Mouse (Mus musculus) limb, embryonic 13.5 days (tissue): ENCODE measurements around the gene Marc2. TPM values are rescaled to one million over a fixed set of nuclear protein-coding genes. Genes with fewer than 3 reads are reported as not detected.

Experiments
- ATAC-seq: fragments of 200-750 bp; cut with Nextera tagmentation; 2 replicates; pipeline ENCODE4 v1.8.0; 2017; ENCODE audit warnings: low read depth, moderate number of reproducible peaks, moderate TSS enrichment; ENCODE audit not compliant: low FRiP score
- H3K27ac ChIP-seq: fragments of 300-500 bp; sonication (generic); 2 replicates; pipeline ENCODE4 v1.5.1; 2015; ENCODE audit warnings: inconsistent platforms, mild to moderate bottlenecking, moderate library complexity
- H3K27me3 ChIP-seq: fragments of 300-500 bp; sonication (generic); 2 replicates; pipeline ENCODE4 v1.6.1; 2015; ENCODE audit warnings: mild to moderate bottlenecking, inconsistent platforms
- H3K36me3 ChIP-seq: fragments of 300-500 bp; sonication (generic); 2 replicates; pipeline ENCODE4 v1.6.1; 2015; ENCODE audit warnings: inconsistent platforms, mild to moderate bottlenecking, moderate library complexity
- H3K4me1 ChIP-seq: fragments of 300-500 bp; sonication (generic); 2 replicates; pipeline ENCODE4 v1.6.1; 2015; ENCODE audit warnings: inconsistent platforms
- H3K4me2 ChIP-seq: fragments of 300-500 bp; sonication (generic); replicated peaks from 2 replicates; pipeline ENCODE4 v1.6.1; 2015; ENCODE audit warnings: inconsistent platforms, mild to moderate bottlenecking, moderate library complexity
- H3K4me3 ChIP-seq: fragments of 300-500 bp; sonication (generic); 2 replicates; pipeline ENCODE4 v1.5.1; 2015; ENCODE audit warnings: moderate library complexity, mild to moderate bottlenecking, inconsistent platforms
- H3K9ac ChIP-seq: fragments of 300-500 bp; sonication (generic); 2 replicates; pipeline ENCODE4 v1.6.1; 2015; ENCODE audit warnings: mild to moderate bottlenecking, inconsistent platforms
- H3K9me3 ChIP-seq: fragments of 300-500 bp; sonication (generic); 2 replicates; pipeline ENCODE4 v1.6.1; 2016; ENCODE audit warnings: inconsistent platforms
- WGBS: fragments of 180-500 bp; shearing (Covaris S2); methylation state at CpG from one replicate; pipeline ENCODE4 v1.1.7; 2015; 5-methylcytosine and 5-hydroxymethylcytosine counted together
- polyA plus RNA-seq: library from polyadenylated mRNA; unstranded; fragments of >200 nt; fragmentation: Nextera tagmentation; extraction: Ambion mirVana; gene quantifications from 2 replicates; pipeline ENCODE4 v1.2.1, GENCODE M21; 2015

Gene Marc2
- polyA plus RNA-seq, 1 experiment from 2014 or later, result 167 TPM

- Histone ChIP-seq H3K4me1 (peaks cover 26% of the 10 kb centered on the region), H3K4me2 (no peak overlapping the region; the same call in 1 of the 2 replicates), H3K27ac (no peak overlapping the region), H3K9me3 (no peaks in the 10 kb centered on the region), H3K9ac (no peak overlapping the region), H3K36me3 (peaks cover 30% of the 10 kb centered on the region), H3K27me3 (no peaks in the 10 kb centered on the region), H3K4me3 (no peak overlapping the region)
- WGBS, result 22% methylated on average over 11 of the region's 11 CpGs
- ATAC-seq, result 0 out of 2 replicates have a peak, but pooled peaks have one; percentile 22
Measured at GRCm38 (mm10) chr1:184825093-184825492, 21.2 kb downstream of the Marc2 start.

- H3K4me2 ChIP-seq, result peak overlapping the region; percentile 23
- H3K4me1 ChIP-seq, result peaks cover 20% of the 10 kb centered on the region
- WGBS, result 4% methylated on average over 12 of the region's 12 CpGs
- ATAC-seq, result peak; percentile 60; the same call in 1 of the 2 replicates
- peaks cover 30% of the 10 kb centered on the region for H3K36me3 ChIP-seq
- no peaks in the 10 kb centered on the region for H3K9me3 ChIP-seq
- no peaks in the 10 kb centered on the region for H3K27me3 ChIP-seq
- H3K9ac ChIP-seq, result no peak overlapping the region
- H3K27ac ChIP-seq, result no peak overlapping the region
- no peak overlapping the region for H3K4me3 ChIP-seq
Measured at GRCm38 (mm10) chr1:184824439-184824851, 21.8 kb downstream of the Marc2 start.

- ATAC-seq, result no peak; the same call in 1 of the 2 replicates
- H3K27ac ChIP-seq, result no peak overlapping the region
- H3K4me1 ChIP-seq, result peaks cover 17% of the 10 kb centered on the region
- H3K27me3 ChIP-seq, result no peaks in the 10 kb centered on the region
- H3K9ac ChIP-seq, result 0 out of 2 replicates have a peak overlapping the region, but pooled peaks have one; percentile 8
- H3K9me3 ChIP-seq, result no peaks in the 10 kb centered on the region
- H3K36me3 ChIP-seq, result peaks cover 39% of the 10 kb centered on the region
- H3K4me3 ChIP-seq, result 0 out of 2 replicates have a peak overlapping the region, but pooled peaks have one; percentile 12
- peak overlapping the region; percentile 52 for H3K4me2 ChIP-seq
- WGBS, result 9% methylated on average over 11 of the region's 11 CpGs
Measured at GRCm38 (mm10) chr1:184822678-184823077, 23.6 kb downstream of the Marc2 start.

GRCm38 (mm10) chr1:184817768-184818167, 28.5 kb downstream of the Marc2 start:
- Histone ChIP-seq H3K36me3 (peaks cover 62% of the 10 kb centered on the region), H3K4me1 (peaks cover 6% of the 10 kb centered on the region; the same call in 1 of the 2 replicates), H3K9ac (no peak overlapping the region), H3K27ac (no peak overlapping the region), H3K4me3 (no peak overlapping the region), H3K9me3 (no peaks in the 10 kb centered on the region), H3K4me2 (no peak overlapping the region), H3K27me3 (no peaks in the 10 kb centered on the region)
- WGBS, result 80% methylated on average over 6 of the region's 6 CpGs
- no peak for ATAC-seq

- Histone ChIP-seq H3K27ac (no peak overlapping the region), H3K4me1 (peaks cover 8% of the 10 kb centered on the region), H3K9ac (no peak overlapping the region), H3K4me2 (no peak overlapping the region), H3K4me3 (no peak overlapping the region), H3K9me3 (no peaks in the 10 kb centered on the region), H3K27me3 (peaks cover 38% of the 10 kb centered on the region), H3K36me3 (peaks cover 20% of the 10 kb centered on the region)
- 68% methylated on average over 8 of the region's 8 CpGs for WGBS
- ATAC-seq, result no peak
Measured at GRCm38 (mm10) chr1:184811716-184812250, 34.5 kb downstream of the Marc2 start.

GRCm38 (mm10) chr1:184810780-184811575, 35.3 kb downstream of the Marc2 start, which contains the start of gene Marc1:
Gene Marc1, minus strand, starts transcription at chr1:184811313.
- H3K9me3 ChIP-seq, result no peaks in the 10 kb centered on the region
- H3K4me1 ChIP-seq, result peaks cover 8% of the 10 kb centered on the region
- H3K27ac ChIP-seq, result no peak within 1 kb of the TSS
- H3K9ac ChIP-seq, result peak within 1 kb of the TSS; percentile 48
- peaks cover 38% of the 10 kb centered on the region for H3K27me3 ChIP-seq
- peak within 1 kb of the TSS; percentile 81 for H3K4me2 ChIP-seq
- ATAC-seq, result no peak
- peaks cover 13% of the 10 kb centered on the region for H3K36me3 ChIP-seq
- WGBS, result 6% methylated on average over 52 of the region's 52 CpGs
- H3K4me3 ChIP-seq, result peak within 1 kb of the TSS; percentile 43

GRCm38 (mm10) chr1:184809578-184810001, 36.7 kb downstream of the Marc2 start:
- WGBS, result 61% methylated on average over 6 of the region's 6 CpGs
- no peak for ATAC-seq
- no peak overlapping the region for H3K9ac ChIP-seq
- H3K36me3 ChIP-seq, result peaks cover 13% of the 10 kb centered on the region
- no peak overlapping the region for H3K4me2 ChIP-seq
- peaks cover 8% of the 10 kb centered on the region for H3K4me1 ChIP-seq
- peaks cover 38% of the 10 kb centered on the region for H3K27me3 ChIP-seq
- H3K4me3 ChIP-seq, result no peak overlapping the region
- H3K9me3 ChIP-seq, result no peaks in the 10 kb centered on the region
- no peak overlapping the region for H3K27ac ChIP-seq

- Histone ChIP-seq H3K9ac (no peak overlapping the region), H3K9me3 (no peaks in the 10 kb centered on the region), H3K4me1 (peaks cover 8% of the 10 kb centered on the region), H3K27me3 (peaks cover 38% of the 10 kb centered on the region), H3K4me3 (no peak overlapping the region), H3K4me2 (no peak overlapping the region), H3K27ac (no peak overlapping the region), H3K36me3 (peaks cover 13% of the 10 kb centered on the region)
- ATAC-seq, result no peak
- WGBS, result 89% methylated on average over 17 of the region's 17 CpGs
Measured at GRCm38 (mm10) chr1:184808418-184809012, 37.7 kb downstream of the Marc2 start.

- no peak overlapping the region for H3K4me2 ChIP-seq
- no peak for ATAC-seq
- no peaks in the 10 kb centered on the region for H3K9me3 ChIP-seq
- H3K4me1 ChIP-seq, result peaks cover 8% of the 10 kb centered on the region
- WGBS, result 78% methylated on average over 15 of the region's 15 CpGs
- H3K27ac ChIP-seq, result no peak overlapping the region
- H3K9ac ChIP-seq, result no peak overlapping the region
- no peak overlapping the region for H3K4me3 ChIP-seq
- H3K27me3 ChIP-seq, result peaks cover 38% of the 10 kb centered on the region
- peaks cover 7% of the 10 kb centered on the region for H3K36me3 ChIP-seq
Measured at GRCm38 (mm10) chr1:184807627-184808417, 38.4 kb downstream of the Marc2 start.

- 83% methylated on average over 7 of the region's 7 CpGs for WGBS
- no peak overlapping the region for H3K27ac ChIP-seq
- no peak for ATAC-seq
Measured at GRCm38 (mm10) chr1:184807123-184807522, 39.1 kb downstream of the Marc2 start.

GRCm38 (mm10) chr1:184805749-184806148, 40.5 kb downstream of the Marc2 start:
- Histone ChIP-seq H3K9me3 (peaks cover 5% of the 10 kb centered on the region; the same call in 1 of the 2 replicates), H3K4me2 (no peak overlapping the region), H3K27me3 (peaks cover 21% of the 10 kb centered on the region), H3K9ac (no peak overlapping the region), H3K4me1 (peaks cover 4% of the 10 kb centered on the region), H3K27ac (no peak overlapping the region), H3K36me3 (no peaks in the 10 kb centered on the region), H3K4me3 (no peak overlapping the region)
- no peak for ATAC-seq
- 92% methylated on average over 4 of the region's 4 CpGs for WGBS

More at GRCm38 (mm10) chr1:184807123-184807522, 39.1 kb downstream of the Marc2 start:
- Histone ChIP-seq H3K9me3 (no peaks in the 10 kb centered on the region), H3K4me1 (peaks cover 8% of the 10 kb centered on the region), H3K9ac (no peak overlapping the region), H3K36me3 (peaks cover under 1% of the 10 kb centered on the region), H3K27me3 (peaks cover 34% of the 10 kb centered on the region), H3K4me3 (no peak overlapping the region), H3K4me2 (no peak overlapping the region)
